Mouse (Mus musculus) C2C12 (cell line): Measurements from ENCODE around the gene Alb. TPM values are rescaled to one million over a fixed set of nuclear protein-coding genes. Genes with fewer than 3 reads are reported as not detected.

ENCODE experiments used
- H3K27me3 ChIP-seq: one replicate; pipeline ENCODE4 v1.6.1; 2011; ENCODE audit not compliant: control insufficient read depth, insufficient read depth, insufficient read length
- H3K36me3 ChIP-seq: one replicate; pipeline ENCODE4 v1.6.1; 2011; ENCODE audit not compliant: control insufficient read depth, insufficient read depth
- H3K4me3 ChIP-seq: one replicate; pipeline ENCODE4 v1.5.1; 2011; ENCODE audit warnings: mild to moderate bottlenecking, control low read depth; ENCODE audit not compliant: poor library complexity, insufficient read depth, severe bottlenecking
- H3K79me2 ChIP-seq: one replicate; pipeline ENCODE4 v1.6.1; 2011; ENCODE audit not compliant: control insufficient read depth, insufficient read depth
- H3K79me3 ChIP-seq: one replicate; pipeline ENCODE4 v1.6.1; 2011; ENCODE audit warnings: low read depth, control low read depth
- H3ac ChIP-seq: one replicate; pipeline ENCODE3; 2011; ENCODE audit warnings: low read depth; ENCODE audit not compliant: control insufficient read depth, insufficient read length
- CEBPB ChIP-seq: IDR thresholded peaks from one replicate; pipeline ENCODE4 v1.6.1; 2011; ENCODE audit warnings: low read depth, mild to moderate bottlenecking, control low read depth, moderate library complexity
- CTCF ChIP-seq: IDR thresholded peaks from one replicate; pipeline ENCODE4 v1.5.1; 2011; ENCODE audit not compliant: control insufficient read depth, insufficient read depth, insufficient read length
- FOSL1 ChIP-seq: IDR thresholded peaks from one replicate; pipeline ENCODE4 v1.8.0; 2011; ENCODE audit warnings: mild to moderate bottlenecking, low read length; ENCODE audit not compliant: poor library complexity, insufficient read depth, severe bottlenecking
- MAX ChIP-seq: IDR thresholded peaks from one replicate; pipeline ENCODE4 v1.6.1; 2011; ENCODE audit warnings: mild to moderate bottlenecking, control low read depth
- MYOD1 ChIP-seq: IDR thresholded peaks from one replicate; pipeline ENCODE4 v1.6.1; 2011; ENCODE audit warnings: low read depth; ENCODE audit not compliant: control insufficient read depth, insufficient read length
- MYOG ChIP-seq: IDR thresholded peaks from one replicate; pipeline ENCODE4 v1.6.1; 2011; ENCODE audit not compliant: control insufficient read depth, insufficient read length; ENCODE audit errors: extremely low read depth
- USF1 ChIP-seq: IDR thresholded peaks from one replicate; pipeline ENCODE4 v1.6.1; 2011; ENCODE audit warnings: low read depth, mild to moderate bottlenecking, control low read depth, moderate library complexity
- long read RNA-seq, 2 experiments: library from polyadenylated mRNA; unstranded; transcript quantifications; one replicate each; pipeline ENCODE4 v2.0.0; 2019 to 2020
- polyA plus RNA-seq: library from polyadenylated mRNA; unstranded; fragments of >200 nt; fragmentation: generic; extraction: Trizol; gene quantifications from one replicate; pipeline ENCODE4 v1.2.1, GENCODE M21; 2012; ENCODE audit warnings: missing spikeins

The Alb gene
- polyA plus RNA-seq: not detected
- long read RNA-seq, experiment 1: 0 reads
- long read RNA-seq, experiment 2: 0 reads

DNA sequence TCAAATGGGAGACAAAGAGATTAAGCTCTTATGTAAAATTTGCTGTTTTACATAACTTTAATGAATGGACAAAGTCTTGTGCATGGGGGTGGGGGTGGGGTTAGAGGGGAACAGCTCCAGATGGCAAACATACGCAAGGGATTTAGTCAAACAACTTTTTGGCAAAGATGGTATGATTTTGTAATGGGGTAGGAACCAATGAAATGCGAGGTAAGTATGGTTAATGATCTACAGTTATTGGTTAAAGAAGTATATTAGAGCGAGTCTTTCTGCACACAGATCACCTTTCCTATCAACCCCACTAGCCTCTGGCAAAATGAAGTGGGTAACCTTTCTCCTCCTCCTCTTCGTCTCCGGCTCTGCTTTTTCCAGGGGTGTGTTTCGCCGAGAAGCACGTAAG is at the start of gene Alb:
Gene Alb, plus strand, starts transcription at position 279 of the 400 bp plus-strand sequence.
- Histone ChIP-seq H3K4me3 (no peak within 1 kb of the TSS), H3K79me3 (no peaks in the 10 kb centered on the region), H3ac (no peak within 1 kb of the TSS), H3K27me3 (peaks cover 6% of the 10 kb centered on the region), H3K79me2 (no peaks in the 10 kb centered on the region), H3K36me3 (no peaks in the 10 kb centered on the region)
- no peak for TF ChIP-seq MAX
- TF ChIP-seq FOSL1: no peak
- TF ChIP-seq USF1: no peak
- no peak for TF ChIP-seq CEBPB
- TF ChIP-seq MYOG: no peak
- no peak for TF ChIP-seq CTCF
- TF ChIP-seq MYOD1: no peak

DNA sequence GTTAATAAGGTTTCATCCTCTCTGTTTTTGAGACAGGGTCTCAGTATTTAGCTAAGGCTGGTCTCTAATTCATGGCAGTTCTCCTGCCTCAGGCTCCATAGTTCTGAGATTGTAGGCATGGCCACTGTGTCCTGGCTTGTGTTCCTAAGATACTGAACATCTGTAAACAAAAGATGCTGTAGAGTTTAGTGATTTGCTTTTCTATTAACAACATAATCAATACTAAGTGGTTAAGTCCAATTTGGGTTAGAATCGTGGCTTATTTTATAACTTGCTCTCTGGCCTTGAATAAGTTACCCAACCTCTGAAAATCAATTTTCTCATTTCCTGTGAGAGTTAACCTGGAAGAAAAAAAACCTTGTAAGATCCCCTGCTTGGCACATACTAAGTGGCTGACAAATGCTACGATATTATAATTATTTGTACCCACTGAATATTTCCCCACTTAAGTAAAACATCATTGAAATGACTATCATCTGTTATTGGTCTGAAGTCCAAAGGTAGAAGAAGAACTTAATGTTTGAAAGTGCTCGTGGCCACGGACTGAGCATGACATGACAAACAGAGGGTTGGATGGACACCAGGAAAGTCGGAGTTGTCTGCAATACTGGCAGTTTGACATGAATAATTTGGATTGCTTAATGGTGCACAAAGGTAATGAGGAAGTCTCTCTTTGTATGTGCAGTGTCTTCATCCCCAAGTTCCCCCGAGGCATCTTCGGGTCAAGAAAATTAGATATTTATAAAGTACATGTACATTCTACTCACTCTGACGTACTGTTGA is 46.4 kb upstream of the Alb start:
- H3K4me3 ChIP-seq: no peak overlapping the region
- H3K27me3 ChIP-seq: peaks cover 4% of the 10 kb centered on the region
- no peaks in the 10 kb centered on the region for H3K79me3 ChIP-seq
- H3K79me2 ChIP-seq: no peaks in the 10 kb centered on the region
- H3ac ChIP-seq: no peak overlapping the region
- no peaks in the 10 kb centered on the region for H3K36me3 ChIP-seq
- no peak for TF ChIP-seq MAX
- no peak for TF ChIP-seq FOSL1
- no peak for TF ChIP-seq USF1
- no peak for TF ChIP-seq MYOG
- no peak for TF ChIP-seq CTCF
- no peak for TF ChIP-seq MYOD1
- TF ChIP-seq CEBPB: no peak

DNA sequence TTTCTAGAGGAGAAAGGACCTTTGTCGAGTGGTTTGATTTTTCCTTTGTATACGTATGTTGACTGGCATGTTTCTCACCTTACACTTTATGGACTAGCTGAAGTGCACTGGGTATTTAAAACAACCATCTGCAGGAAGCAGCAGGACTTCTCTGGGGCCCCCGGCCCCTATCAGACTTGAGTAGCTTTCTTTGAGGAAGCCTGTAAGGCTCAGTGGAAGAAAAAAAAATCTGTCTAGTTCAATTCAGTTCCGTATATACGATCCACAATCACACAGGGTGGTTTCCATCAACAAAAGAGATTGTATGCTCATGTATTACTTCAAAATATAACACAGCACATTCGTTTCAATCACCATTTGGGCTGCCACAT is 45.8 kb upstream of the Alb start:
- Histone ChIP-seq H3K79me3 (no peaks in the 10 kb centered on the region), H3K79me2 (no peaks in the 10 kb centered on the region), H3K36me3 (no peaks in the 10 kb centered on the region), H3K4me3 (no peak overlapping the region), H3K27me3 (peaks cover 4% of the 10 kb centered on the region), H3ac (no peak overlapping the region)
- TF ChIP-seq MAX (no peak), MYOD1 (no peak)

DNA sequence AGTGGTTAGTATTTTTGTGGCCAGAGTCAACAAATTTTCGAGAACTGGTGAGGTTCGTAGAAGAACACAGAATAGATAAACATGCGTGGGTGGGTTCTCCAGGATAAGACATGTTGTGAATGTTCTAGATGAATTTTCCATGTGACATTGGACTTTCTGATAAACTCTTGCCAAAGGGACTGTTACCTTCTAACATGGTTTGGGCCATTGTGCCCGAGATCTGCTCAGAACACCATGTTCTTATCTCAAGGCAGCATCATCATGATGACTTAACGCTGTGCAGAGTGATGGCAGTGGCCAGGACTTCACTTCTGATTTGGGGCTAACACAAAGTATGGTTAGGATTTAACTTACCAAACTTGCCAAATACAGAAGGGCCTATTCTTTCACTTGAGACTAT is 36.1 kb upstream of the Alb start:
- no peaks in the 10 kb centered on the region for H3K79me2 ChIP-seq
- H3K27me3 ChIP-seq: peaks cover 16% of the 10 kb centered on the region
- H3K36me3 ChIP-seq: no peaks in the 10 kb centered on the region
- no peak overlapping the region for H3ac ChIP-seq
- no peak overlapping the region for H3K4me3 ChIP-seq
- no peak for TF ChIP-seq MYOG
- TF ChIP-seq CTCF: no peak
- no peak for TF ChIP-seq USF1
- no peak for TF ChIP-seq MAX
- TF ChIP-seq FOSL1: no peak
- TF ChIP-seq MYOD1: no peak
- TF ChIP-seq CEBPB: no peak
- H3K79me3 ChIP-seq: no peaks in the 10 kb centered on the region

DNA sequence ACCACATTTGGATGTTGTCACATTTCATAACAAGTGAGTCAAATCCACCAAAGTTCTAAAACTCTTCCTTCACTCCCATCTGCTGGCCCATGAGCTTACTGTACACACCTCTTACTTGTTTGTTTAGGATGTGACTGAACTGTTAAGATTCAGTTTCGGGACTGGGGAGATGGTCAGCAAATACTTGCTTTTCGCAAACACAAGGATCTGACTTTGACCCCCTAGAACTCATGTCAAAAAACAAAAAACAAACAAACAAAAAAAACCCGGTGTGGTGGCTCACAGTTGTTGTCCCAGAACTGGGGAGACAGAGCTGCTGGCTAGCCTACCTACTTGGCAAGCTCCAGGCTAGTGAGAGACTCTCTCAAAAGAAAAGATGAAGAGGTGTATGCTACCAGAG is 35.5 kb upstream of the Alb start:
- Histone ChIP-seq H3K27me3 (peaks cover 17% of the 10 kb centered on the region), H3K79me3 (no peaks in the 10 kb centered on the region), H3K79me2 (no peaks in the 10 kb centered on the region), H3K36me3 (no peaks in the 10 kb centered on the region), H3ac (no peak overlapping the region), H3K4me3 (no peak overlapping the region)
- TF ChIP-seq MYOG: no peak
- no peak for TF ChIP-seq CTCF
- no peak for TF ChIP-seq USF1
- TF ChIP-seq MYOD1: no peak
- no peak for TF ChIP-seq MAX
- no peak for TF ChIP-seq FOSL1
- no peak for TF ChIP-seq CEBPB

DNA sequence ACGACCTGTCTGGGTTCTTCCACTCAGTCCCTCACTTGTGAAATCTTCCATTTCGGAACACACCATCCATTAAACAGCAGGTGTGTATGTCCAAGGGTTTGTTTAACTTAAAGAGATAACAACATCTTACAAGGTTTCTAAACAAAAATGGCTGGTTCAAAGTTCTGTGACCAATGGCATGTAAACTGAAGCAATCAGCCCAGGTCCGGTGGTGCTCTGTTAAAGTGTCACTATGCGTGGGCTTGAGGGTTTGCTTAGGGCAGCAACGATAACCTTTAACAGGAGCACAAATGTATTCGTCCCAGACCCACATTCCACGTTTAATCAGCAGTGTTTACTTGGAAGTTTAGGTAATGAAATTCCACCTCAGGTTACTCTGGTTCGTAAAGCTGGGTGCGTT is 29.6 kb upstream of the Alb start:
- Histone ChIP-seq H3K79me3 (no peaks in the 10 kb centered on the region), H3K36me3 (no peaks in the 10 kb centered on the region), H3ac (no peak overlapping the region), H3K4me3 (no peak overlapping the region), H3K79me2 (no peaks in the 10 kb centered on the region), H3K27me3 (peaks cover 10% of the 10 kb centered on the region)
- TF ChIP-seq USF1 (no peak), CTCF (no peak), MYOG (no peak), MYOD1 (no peak), MAX (no peak), CEBPB (no peak), FOSL1 (no peak)
